Mouse (Mus musculus) cerebellum, adult (tissue): ENCODE results near the gene Slc25a47.
"Not testable (repeated sequence)": the region's sequence is repeated elsewhere in the genome, so short reads cannot be mapped to it uniquely, and the experiment has no call there.

Source experiments
- ATAC-seq: cut with Nextera tagmentation; 2 replicates; pipeline ENCODE4 v1.9.2; 2017; ENCODE audit warnings: mild to moderate bottlenecking, moderate library complexity, mixed read lengths; ENCODE audit not compliant: insufficient number of reproducible peaks, low FRiP score, low TSS enrichment

The Slc25a47 gene

DNA sequence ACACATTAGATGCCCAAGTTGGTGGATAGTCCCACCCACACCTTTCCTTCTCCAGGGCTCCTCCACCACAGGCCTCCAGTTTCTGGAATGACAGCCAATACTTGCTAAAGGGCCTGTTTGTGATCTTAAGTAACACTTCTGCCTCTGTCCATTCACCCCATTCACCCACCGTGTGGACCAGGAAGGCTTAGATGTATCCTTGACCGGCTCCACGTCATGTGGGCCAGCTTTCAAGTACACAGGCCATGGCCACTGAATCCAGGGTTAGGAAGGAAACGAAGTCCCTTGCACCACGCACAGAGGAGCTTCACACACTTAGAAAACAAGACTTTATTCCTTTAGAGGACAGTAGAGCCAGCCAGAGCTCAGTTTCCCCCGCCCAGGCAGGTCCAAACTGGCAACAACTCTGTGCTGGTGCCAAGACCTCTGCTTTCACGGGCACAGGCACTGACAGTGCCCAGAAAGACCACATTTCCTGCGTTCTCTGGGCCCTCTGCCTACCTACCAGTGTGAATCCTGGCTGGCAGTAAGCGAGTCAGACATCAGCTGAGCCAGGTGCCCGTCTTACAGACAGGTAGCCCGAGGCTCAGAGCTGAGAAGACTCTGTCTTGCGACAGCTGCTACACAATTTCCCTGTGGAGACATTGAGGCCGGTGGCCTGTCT, 10.2 kb upstream of the Slc25a47 start:
- no peak for ATAC-seq

DNA sequence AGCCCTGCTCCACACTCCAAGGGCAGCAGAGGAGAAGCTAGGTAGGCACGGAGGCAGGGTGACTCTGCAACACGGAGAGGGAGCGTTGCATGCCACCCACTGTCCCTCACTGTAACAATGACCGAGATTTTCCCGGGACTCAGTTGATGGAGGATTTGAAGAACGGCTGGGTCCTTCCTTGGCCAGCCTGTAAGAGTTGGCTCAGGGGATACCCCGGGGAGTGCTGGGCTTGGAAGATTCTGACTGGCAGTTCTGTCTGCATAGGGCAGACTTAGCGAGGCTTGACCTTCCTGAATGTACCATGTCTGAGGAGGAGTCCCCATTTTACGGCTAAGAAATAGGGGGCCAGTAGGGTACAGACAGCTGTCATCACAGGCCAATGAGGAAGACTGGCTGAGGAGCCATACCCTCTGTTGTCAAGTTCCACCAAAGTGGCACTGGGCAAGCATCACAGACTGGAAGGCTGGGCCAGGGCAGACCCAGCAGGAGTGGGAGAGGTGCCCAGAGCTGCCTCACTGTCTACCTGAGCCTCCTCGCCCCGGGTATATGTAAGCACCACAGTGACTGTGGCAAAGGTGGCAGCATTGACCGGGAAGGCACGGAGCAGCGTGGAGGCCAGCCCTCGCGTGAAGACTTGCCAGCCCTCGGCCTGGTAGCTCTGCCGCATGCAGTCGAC, 9.4 kb upstream of the Slc25a47 start:
- ATAC-seq = peak; percentile 80

DNA sequence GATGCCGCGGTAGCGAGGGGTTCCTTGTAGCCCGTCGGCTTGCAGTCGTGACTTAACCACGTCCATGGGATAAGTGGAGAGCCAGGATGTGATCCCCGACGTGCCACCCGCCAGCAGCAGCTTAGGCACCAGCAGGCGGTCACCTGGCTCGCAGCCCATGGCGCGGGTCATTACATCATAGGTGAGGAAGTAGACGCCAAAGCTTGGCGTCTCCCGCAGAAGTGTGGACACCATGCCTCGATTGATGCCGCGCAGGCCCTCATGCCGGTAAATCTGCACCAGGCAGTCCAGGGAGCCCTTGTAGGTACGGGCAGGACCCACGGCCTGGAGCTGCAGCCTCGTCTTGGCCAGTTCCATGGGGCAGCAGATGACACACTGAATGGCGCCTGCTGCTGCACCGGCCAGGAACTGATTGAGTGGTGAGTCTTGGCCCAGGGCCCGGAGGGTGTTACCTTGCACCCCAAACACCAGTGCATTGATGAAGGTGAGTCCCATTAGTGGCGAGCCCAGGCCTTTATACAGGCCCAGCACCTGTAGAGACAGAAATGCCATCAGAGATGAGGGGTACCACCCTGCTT, 8.8 kb upstream of the Slc25a47 start:
- ATAC-seq = peak; percentile 43; the same call in 1 of the 2 replicates

DNA sequence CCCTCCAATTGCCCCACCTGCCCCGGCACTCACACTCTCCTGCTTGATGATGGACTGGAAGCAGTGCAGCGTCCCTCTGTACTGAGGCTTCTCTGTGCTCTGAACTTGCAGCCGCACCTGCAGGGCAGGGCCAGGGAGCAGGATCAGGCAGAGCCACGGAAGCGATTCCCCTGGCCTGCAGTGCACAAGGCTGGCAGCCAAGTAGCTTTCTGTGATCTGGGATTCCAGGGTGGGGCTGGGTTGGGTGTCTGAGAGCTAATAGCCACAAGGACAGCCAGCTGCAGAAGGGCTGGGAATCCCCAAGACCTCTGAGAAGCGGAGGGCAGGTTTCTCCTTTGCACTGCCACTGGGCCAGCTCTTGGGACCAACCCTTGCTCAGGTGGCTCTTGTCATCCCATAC, 8.2 kb upstream of the Slc25a47 start:
- no peak for ATAC-seq

DNA sequence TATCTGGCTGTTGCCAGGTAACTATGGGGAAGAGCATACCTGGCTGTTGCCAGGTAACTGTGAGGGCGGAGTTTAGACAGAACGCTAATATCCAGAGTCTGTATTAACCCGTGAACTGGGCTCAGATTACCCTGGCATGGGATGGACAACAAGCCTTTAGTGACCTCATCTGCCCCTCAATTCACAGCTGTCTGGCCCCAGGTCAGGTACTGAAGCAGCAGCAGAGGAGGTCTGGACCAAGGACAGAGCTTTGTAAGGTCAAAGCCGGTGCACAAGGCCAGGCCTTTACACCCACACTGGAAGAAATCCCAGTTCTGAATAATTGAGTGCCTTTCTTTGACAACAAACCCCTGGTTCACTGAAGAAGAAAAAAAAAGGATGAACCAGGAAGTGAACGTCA, 6.2 kb upstream of the Slc25a47 start:
- ATAC-seq = no peak

DNA sequence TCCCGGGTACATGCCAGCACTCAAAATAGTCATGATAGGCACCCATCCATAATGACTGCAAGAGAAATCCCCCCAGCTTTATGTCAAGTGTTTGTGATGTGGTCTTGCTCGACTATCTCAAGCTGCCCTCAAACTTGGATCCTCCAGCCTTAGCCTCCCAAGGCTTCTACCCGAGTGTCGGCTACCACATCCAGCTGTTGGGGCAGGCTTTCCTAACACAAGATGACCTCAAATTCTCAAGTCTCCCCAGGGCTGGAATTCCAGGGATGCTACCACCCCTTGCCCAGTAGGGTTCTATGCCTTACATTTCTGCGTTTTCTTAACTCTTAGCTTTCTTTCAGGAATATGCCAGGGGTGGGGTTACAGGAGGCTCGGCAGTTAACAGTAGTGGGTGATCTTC, 5.5 kb upstream of the Slc25a47 start:
- ATAC-seq = no peak

DNA sequence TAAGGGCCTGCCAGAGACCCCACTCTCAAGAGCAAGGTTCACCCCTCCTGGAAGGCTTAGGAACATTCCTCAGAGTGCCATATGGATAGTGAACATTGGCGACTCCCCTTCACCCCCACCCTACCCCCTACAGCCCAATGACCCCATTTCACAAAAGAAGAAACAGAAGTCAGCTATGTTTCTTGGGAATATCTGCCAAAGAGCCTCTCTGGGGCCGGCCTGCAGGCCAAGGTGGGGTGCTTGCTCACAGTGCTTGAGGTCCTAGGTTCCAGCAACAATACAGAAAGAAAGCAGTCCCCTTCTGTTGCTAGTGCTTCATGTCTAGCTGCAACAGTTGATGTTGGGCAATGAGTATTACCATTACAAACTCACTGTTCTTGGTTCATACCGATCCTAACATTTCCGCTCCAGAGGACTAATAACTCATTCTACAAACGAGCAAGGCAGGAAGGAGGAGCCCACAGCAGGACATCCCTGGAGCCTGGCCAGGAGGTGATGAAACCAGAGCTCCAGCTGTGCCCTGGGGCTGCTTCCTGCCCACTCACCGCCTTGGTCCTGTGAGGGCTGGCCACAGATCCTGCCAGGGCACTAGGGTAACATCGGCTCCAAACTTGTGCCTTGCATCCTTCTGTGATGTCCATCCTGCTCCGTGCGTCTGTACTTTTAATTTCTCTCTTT, 3.7 kb upstream of the Slc25a47 start:
- ATAC-seq = no peak

DNA sequence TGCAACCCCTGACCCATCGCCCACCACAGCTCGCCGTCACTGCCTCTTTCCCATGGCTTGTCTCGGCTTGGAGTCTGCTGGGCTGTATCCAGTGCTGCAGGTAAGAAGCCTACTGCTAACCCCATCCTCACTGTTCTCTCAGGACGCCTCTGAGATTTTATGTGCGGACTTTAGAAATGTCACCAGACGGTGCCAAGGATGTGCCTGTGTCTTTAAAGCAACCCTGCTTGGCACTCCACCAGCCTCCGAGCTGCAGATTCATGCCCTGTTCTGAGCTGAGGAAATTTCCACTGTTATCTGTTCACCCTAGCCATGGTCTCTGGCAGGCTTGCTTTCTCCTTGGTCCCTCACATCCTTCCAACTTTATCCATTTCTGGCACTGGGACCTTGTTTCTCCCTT, 3.0 kb upstream of the Slc25a47 start:
- 0 out of 2 replicates have a peak, but pooled peaks have one; percentile 12 for ATAC-seq

DNA sequence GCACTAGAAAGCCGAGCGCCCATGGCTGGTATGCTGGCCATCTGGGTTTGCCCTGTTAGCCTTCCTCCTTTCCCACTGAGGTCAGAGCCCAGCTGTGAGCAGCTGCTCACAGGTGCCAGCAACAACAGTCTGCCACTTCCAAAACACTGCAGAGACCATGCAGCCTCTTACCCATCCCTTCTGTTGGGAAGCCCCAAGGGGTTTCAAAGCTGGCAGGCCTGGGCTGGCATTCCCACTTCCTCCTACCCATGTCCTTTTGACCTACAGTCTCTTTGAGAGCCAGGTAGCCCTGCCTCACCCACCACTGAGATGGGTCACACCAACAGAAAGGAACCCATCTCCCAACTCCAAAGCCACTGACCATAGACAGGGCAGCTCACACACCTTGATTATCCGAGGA, 2.4 kb upstream of the Slc25a47 start:
- ATAC-seq = no peak

DNA sequence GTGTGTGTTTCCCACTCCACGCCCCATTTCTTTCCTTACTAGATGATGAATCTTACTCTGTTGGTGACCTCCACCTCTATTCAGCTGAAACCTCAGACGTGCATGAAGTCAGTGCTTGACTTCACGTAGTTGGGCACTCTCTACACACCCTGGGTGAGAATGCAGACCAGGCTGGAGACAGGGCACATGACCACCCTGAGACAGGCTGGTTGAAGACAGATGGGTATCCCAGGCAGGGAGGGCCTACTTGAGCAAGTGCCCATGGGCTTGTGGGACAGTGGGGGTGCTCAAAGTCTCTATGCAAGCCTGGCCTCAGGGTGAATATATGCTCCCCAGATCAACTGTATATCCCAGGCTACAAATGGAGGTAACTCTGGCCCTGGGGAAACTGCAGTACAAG, 1.5 kb upstream of the Slc25a47 start:
- no peak for ATAC-seq

DNA sequence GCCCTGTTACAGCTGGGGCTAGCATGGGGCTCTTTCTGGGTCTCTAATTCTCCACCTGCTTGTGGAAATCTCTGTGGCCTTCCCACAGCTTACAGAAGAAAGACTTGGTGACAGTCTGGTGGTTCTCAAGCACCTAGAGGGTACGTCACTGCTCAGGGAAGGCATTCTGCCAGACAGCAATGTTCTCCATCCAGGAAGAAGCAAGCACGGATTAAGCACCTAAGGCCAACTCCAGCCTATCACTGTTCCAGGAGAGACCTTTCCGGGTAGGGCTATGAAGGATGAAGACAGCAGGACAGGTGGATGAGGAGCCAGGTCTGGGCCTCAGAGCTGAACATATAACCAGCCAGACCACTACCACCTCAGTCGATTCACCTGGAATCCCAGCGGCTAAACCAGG, 1.1 kb upstream of the Slc25a47 start:
- ATAC-seq = no peak

DNA sequence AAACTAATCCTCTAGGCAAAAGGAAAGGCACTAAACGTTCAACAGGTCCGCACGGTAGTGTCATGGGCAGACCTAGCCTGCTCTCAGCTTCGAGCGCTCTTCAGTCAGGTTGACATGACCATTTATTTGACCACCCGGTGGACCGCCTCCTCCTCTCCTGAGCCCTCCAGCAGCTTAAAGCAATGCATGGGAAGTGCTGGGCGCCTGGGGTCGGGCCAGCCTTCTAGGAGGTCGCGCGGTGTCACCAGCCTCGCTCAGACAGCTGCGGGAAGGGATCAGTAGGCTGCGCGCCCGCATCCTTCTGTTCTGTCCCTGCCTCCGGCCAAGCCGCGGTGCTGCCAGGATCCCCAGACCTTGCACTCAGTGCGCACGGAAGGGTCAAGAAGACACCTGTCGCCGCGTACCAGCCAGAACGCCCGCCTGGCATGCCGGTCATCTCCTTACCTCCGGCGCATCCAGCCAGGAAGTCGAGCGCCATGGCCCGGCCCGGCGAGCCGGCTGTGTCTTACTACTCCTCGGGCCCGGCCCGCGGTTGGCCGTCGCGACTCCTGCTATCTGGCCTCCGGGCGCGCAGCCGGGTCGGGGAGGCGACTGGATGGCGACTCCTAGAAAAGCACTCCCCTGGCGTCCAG, 522 bp upstream of the Slc25a47 start:
- peak; percentile 23; the same call in 1 of the 2 replicates for ATAC-seq

DNA sequence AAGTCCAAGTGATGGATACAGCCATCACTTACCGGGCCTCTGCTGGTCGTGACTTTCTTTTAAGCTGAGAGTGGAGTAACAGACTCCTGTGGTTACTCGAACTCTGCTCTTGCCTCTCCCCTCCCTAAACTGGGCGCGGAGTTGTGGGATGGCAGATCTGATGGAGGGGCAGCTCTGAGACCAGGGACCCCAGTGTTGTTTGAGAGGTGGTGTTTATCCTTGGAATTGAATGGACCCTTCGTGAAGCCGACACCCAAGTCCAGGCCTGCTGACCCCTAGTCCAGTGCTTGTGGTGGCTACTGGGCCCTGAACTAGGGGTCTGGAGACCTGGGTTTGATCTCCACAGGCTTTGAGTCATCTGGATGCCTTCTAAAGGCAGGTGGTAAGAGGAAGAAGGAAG, 876 bp downstream of the Slc25a47 start:
- no peak for ATAC-seq

DNA sequence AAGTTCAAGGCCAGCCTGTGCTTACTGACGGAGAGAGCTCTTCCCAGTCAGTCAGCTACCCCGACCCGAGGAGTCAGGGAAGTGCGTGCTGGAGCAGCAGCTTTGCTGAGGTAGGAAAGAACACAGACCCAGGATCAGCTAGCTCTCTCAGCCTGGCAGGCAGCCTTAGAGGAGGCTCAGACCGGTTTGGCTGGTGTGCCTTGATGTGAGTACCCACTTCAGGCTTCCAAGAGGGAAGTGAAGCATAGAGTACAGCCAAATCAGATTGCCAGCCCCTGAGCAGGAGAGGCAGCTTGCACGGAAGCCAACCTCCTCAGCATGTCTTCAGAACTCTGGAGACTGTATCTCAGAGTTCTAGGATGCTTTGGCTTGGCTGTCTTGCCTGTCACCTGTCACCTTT, 5.3 kb downstream of the Slc25a47 start:
- no peak for ATAC-seq

DNA sequence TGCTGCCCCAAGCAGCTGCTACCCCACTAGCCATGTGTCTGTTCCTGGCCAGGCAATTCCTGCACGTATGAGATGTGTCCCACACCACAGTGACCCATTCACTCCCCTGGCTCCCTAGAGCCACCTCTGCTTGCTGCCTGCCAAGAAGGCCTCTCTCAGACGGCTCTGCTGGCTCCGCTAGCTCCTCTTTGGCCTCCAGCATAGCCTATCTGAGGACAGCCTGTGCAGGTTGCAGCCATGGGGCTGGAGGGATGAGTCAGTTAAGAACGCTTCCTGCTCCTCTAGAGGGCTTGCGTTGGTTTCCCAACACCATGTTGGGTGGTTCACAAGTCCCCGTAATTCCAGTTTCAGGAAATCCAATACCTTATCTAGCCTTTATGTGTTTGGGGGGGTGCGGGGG, 6.8 kb downstream of the Slc25a47 start:
- ATAC-seq = no peak

DNA sequence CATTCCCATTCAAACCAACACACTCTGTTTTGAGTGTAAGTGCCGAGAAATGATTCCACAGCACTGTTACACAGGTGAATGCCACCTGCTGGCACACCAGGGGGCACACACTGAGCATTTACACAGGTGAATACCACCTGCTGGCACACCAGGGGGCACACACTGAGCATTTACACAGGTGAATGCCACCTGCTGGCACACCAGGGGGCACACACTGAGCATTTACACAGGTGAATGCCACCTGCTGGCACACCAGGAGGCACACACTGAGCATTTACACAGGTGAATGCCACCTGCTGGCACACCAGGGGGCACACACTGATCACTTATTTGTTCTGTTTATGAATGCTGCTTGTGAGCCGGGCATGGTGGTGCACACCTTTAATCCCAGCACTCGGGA, 12.2 kb downstream of the Slc25a47 start:
- ATAC-seq = not testable (repeated sequence)

DNA sequence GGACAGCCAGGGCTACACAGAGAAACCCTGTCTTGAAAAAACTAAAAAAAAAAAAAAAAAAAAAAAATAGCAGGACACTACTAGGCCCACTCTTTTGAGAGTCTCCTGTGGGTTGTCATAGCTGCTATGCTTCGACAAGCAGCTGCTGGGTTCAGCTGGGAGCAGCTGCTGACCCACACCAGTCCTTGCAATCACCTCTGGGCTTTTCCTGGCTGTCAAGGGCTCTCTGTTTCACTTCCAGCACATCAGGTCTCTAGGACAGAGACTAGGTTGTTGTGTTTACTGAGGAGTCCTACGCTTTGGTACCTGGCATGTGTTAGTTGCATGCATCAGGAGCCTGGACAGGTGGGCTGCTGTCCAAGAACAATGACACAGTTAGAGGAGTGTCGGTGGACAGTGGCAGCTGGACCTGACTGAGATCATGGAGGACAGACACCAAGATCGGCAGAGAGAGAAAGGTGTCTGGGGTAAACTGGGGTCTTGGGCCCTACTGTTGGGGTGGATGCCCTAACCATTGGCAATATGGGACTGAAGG, 13.7 kb downstream of the Slc25a47 start:
- ATAC-seq = no peak

DNA sequence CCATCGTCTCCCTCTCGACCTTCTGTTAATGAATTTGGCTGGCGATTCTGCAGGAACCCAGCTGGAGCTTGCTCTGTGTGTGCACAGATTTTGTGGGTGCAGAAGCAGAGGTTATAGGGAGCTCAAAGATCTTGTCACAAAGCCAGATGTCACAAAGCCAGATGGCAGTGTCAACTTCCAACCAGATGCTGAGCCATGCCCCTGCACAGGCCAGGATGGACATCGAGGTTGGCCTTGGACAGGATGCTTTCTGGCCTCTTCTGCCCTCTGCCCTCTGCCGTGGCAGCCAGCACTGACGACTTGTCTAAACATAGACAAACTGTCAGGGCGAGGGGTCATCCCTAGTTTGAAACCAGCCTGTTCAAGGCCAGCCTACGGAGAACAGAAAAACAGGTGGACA, 14.3 kb downstream of the Slc25a47 start:
- ATAC-seq = no peak

DNA sequence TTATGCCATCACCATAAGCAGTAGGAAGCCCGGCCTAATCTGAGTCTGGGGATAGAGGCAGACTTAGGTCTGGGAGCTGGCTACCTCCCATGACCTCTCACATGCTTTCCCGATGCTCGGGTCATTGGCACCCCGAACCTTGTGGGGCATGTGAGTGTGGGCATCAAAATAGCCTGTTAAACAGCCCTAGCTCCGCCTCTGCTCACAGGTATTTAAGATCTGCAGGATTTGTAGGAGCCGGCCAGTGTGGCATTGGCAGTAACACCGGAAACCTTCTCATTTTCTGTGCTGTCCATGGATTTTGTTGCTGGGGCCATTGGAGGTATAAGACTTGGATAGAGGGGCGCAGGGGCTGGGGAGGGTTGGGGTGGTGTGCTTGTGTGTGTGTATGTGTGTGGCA, 15.0 kb downstream of the Slc25a47 start:
- ATAC-seq = no peak

DNA sequence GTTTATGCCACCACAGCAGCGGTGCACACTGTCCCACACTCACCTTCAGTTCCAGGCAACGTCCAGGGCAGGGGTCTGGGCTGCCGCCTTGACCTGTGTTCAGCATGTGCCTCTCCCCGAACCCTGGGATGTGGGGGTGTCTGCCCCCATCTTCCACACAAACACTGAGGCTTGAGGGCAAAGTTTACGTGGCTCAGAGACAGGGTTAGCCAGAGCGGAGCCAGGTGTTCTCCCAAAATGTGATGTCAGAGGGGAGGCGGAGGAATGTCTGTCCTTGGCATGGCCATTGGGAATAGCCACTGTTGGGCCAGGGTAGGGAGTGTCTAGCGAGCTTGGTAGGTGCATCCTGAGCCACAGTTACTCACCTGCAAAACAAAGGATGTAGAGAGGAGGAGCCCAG, 17.0 kb downstream of the Slc25a47 start:
- ATAC-seq = no peak

DNA sequence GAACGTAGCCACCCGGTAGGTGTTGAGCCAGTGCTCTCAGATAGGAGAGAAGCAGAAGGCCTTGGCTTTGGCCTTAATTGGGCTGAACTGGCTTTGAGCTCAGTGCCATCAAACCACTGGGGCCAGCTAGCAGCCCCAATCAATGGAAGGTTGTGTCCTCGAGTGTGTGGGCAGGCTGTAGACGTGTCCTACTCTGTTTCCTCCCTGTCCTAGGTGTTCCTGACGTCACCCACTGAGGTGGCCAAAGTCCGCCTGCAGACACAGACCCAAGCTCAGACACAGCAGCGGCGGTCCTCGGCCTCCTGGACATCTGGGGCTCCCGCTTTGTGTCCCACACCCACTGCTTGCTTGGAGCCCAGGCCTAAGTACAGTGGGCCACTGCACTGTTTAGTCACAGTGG, 19.2 kb downstream of the Slc25a47 start:
- no peak for ATAC-seq
